ENCODE assay signal across 9 mouse cellular contexts in the genomic region with DNA sequence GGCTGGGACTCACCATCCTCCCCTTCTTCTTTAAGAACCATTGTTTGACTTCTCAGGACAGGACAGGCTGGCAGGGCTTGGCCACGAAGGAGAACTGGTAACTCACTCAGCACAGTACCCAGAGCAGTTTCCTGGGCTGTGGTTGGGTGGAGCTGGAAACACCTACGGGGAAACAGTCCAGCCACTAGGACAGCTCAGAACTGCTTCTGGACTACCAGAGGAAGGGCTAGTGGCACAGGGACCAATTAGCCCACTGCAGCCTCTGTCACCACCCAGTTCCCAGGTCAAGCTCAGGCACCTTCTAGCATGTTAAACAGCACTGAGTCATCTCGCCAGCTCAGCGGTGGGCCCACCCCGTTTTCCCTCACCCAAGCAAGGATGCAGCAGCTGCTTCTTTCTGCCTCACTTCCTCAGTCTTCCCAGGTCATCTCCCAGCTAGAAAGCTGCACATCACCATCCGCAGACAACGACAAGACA. TPM values are rescaled to one million over a fixed set of nuclear protein-coding genes. Genes with fewer than 3 reads are reported as not detected.
A peak's percentile ranks its signal among the peaks of the same experiment; 100 is the strongest.
DNase-seq lines count a peak whose midpoint lies in the region; ATAC-seq and TF ChIP-seq lines count a peak whose summit lies in the region.
"Had no signal": no experiment of that assay in that cellular context is flagged by ENCODE, and none has a peak within 500 bp of the region (broad histone marks: within the 10 kb centered on the region; RNA-seq: fewer than 3 reads in every experiment).

No protein-coding gene starts in this region.

- no peak overlapping the region for H3K4me2 ChIP-seq in heart, postnatal 0 days (ENCODE audit: low read depth, low read length)
- H3K4me2 ChIP-seq in lung, embryonic 16.5 days (ENCODE audit: low read depth, low read length) = no peak overlapping the region

- no peaks in the 10 kb centered on the region for H3K36me3 ChIP-seq in heart, postnatal 0 days (replicated peaks; ENCODE audit: control insufficient read depth, insufficient read depth, low read length)
- H3K36me3 ChIP-seq in heart, embryonic 10.5 days = no peaks in the 10 kb centered on the region
- no peaks in the 10 kb centered on the region for H3K36me3 ChIP-seq in lung, embryonic 16.5 days (ENCODE audit: control insufficient read depth, insufficient read depth, low read length)

- peaks cover 68% of the 10 kb centered on the region for H3K4me1 ChIP-seq in heart, postnatal 0 days (ENCODE audit: control insufficient read depth, insufficient read depth)
- peaks cover 69% of the 10 kb centered on the region for H3K4me1 ChIP-seq in heart, embryonic 10.5 days
- H3K4me1 ChIP-seq in brown adipose tissue, adult 24 weeks (ENCODE audit: control insufficient read depth, insufficient read depth, insufficient read length, low read length) = peaks cover 84% of the 10 kb centered on the region
- H3K4me1 ChIP-seq in lung, embryonic 16.5 days (replicated peaks; ENCODE audit: control insufficient read depth, insufficient read depth, low read length) = peaks cover 30% of the 10 kb centered on the region

- H3K9me3 ChIP-seq in heart, postnatal 0 days (replicated peaks; ENCODE audit: control insufficient read depth, low read length) = no peaks in the 10 kb centered on the region
- H3K9me3 ChIP-seq in heart, embryonic 10.5 days = no peaks in the 10 kb centered on the region
- no peaks in the 10 kb centered on the region for H3K9me3 ChIP-seq in lung, embryonic 16.5 days (ENCODE audit: control insufficient read depth, low read length)

- peak overlapping the region; percentile 35; the same call in 1 of the 2 replicates for H3K27ac ChIP-seq in heart, postnatal 0 days (ENCODE audit: low read depth)
- no peak overlapping the region for H3K27ac ChIP-seq in heart, embryonic 10.5 days
- peak overlapping the region; percentile 92 for H3K27ac ChIP-seq in brown adipose tissue, adult 24 weeks (replicated peaks; ENCODE audit: low read depth, low read length)
- H3K27ac ChIP-seq in lung, embryonic 16.5 days (ENCODE audit: low read length) = 0 out of 2 replicates have a peak overlapping the region, but pooled peaks have one; percentile 27

- H3K4me3 ChIP-seq in heart, postnatal 0 days (ENCODE audit: low read depth, low read length) = no peak overlapping the region
- no peak overlapping the region for H3K4me3 ChIP-seq in heart, embryonic 10.5 days
- H3K4me3 ChIP-seq in brown adipose tissue, adult 24 weeks (ENCODE audit: insufficient read depth, low read depth, low read length) = peak overlapping the region; percentile 49
- H3K4me3 ChIP-seq in lung, embryonic 16.5 days (ENCODE audit: low read length) = no peak overlapping the region
- H3K4me3 ChIP-seq: erythroblast, embryonic 14.5 days had no signal

- H3K27me3 ChIP-seq in heart, postnatal 0 days (ENCODE audit: control insufficient read depth, insufficient read depth, low read length) = no peaks in the 10 kb centered on the region
- no peaks in the 10 kb centered on the region for H3K27me3 ChIP-seq in heart, embryonic 10.5 days (ENCODE audit: insufficient read depth, poor library complexity, severe bottlenecking)
- no peaks in the 10 kb centered on the region for H3K27me3 ChIP-seq in lung, embryonic 16.5 days (ENCODE audit: control insufficient read depth, insufficient read depth, low read depth, low read length)

- H3K9ac ChIP-seq in heart, postnatal 0 days (replicated peaks; ENCODE audit: low read depth, low read length) = no peak overlapping the region
- H3K9ac ChIP-seq in lung, embryonic 16.5 days (ENCODE audit: low read length) = no peak overlapping the region

- TF ChIP-seq EP300 in heart, postnatal 0 days (IDR thresholded peaks at IDR 0.05; ENCODE audit: low read depth) = no peak

- WGBS in heart, postnatal 0 days = 59% methylated on average over 7 of the region's 7 CpGs
- WGBS in heart, embryonic 10.5 days = 70% methylated on average over 7 of the region's 7 CpGs
- 64% methylated on average over 7 of the region's 7 CpGs for WGBS in lung, embryonic 16.5 days

- TF ChIP-seq CTCF in heart, postnatal 0 days (IDR thresholded peaks at IDR 0.05; ENCODE audit: low read depth) = no peak

- no peak for ATAC-seq in heart, postnatal 0 days (ENCODE audit: insufficient read depth, low read depth)
- ATAC-seq in lung, embryonic 16.5 days (ENCODE audit: low read depth) = no peak

- no peak for DNase-seq in heart, postnatal 0 days (ENCODE audit: low spot score)
- DNase-seq in heart, embryonic 10.5 days (ENCODE audit: low spot score) = no peak
- peak; percentile 62 for DNase-seq in 3T3-L1 (ENCODE audit: low read depth, low spot score)
- DNase-seq in right cerebral cortex, postnatal 4 days = no peak
- no peak for DNase-seq in thymus, postnatal 25 days
- DNase-seq in thymus, postnatal 10 days (ENCODE audit: low spot score in 2 of 2) = no peak

RNA-seq across cellular contexts. Expression of gene Cyth1, which starts 35.7 kb away (rescaled TPM):
- 49.8 and 50.1 TPM in 2 replicates for total RNA-seq in heart, postnatal 0 days (2014; rRNA removed; ENCODE audit: low replicate concordance)
- polyA plus RNA-seq in heart, postnatal 0 days (2015; fragmentation: Nextera tagmentation; extraction: Ambion mirVana) = 21.4 TPM in 2 replicates
- 15.5 and 15.6 TPM in 2 replicates for polyA plus RNA-seq in heart, embryonic 10.5 days (2016; fragmentation: Nextera tagmentation; extraction: Ambion mirVana)
- polyA plus RNA-seq in brown adipose tissue, adult 24 weeks (2012; ENCODE audit: insufficient read depth, insufficient read length, missing spikeins) = 37.2 and 41.9 TPM in 2 replicates
- 14.1 and 14.4 TPM in 2 replicates for polyA plus RNA-seq in lung, embryonic 16.5 days (2015; fragmentation: Nextera tagmentation; extraction: Ambion mirVana)
